Mouse (Mus musculus) layer of hippocampus, postnatal 10 days (tissue): ENCODE results near the gene Grk2. TPM values are rescaled to one million over a fixed set of nuclear protein-coding genes. Genes with fewer than 3 reads are reported as not detected.

Source experiments
- DNase-seq, 2 experiments: peaks; one replicate each; pipeline ENCODE4 v3.0.0; 2021; ENCODE audit warnings: low spot score in 2 of 2
- total RNA-seq, 2 experiments: library from RNA; stranded (reverse); gene quantifications; 2 replicates each; pipeline ENCODE4 v1.2.3; 2021

Grk2 gene
- total RNA-seq, 2 experiments from 2014 or later, result 141 to 147 TPM

DNA sequence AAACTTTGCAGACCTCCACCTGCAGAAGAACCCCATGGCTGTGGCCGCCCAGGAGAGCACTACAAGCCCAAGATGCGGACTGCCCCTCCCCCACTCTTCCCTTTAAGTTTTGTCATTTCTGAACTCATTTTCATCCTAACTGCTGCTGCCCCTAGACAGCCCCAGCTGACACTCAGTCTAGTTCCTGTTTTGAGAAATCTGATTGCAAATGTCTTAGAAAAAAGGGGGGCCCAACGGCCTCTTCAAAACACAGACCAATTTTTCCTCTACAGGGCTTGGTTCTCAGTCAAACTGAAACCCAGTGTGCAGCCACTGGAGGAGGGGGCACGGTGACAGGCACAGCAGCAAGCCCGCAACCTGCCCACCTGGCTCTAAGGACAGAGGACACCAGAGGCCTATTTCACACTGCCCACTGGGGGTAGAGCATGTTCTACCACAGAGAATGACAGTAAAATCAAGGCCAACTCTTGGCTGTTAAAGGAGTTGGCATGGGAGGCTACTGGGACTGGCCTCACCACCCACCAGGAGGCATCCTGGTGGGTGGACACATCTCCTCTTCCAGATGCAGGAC lies 1.7 kb downstream of the Grk2 start:
- no peak for DNase-seq

DNA sequence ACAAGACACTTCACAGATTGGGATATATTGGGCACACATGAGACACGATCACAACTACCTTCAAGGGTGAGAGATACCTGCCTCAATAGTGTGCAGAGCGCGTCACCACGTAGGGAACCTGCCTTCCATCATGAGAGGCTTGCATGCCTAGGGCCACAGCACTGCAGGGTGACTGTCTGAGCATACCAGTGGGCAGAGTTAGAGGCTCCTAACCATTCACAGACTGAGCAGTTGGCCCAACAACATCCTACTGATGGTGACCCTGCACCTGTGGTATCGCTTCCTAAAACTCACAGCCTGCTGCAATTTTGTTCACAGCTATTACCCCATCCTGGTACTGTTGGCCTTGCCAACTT lies 2.4 kb downstream of the Grk2 start:
- DNase-seq, result peak in 1 of 2 experiments; percentile 31

- peak; percentile 74 to 77 for DNase-seq
These were observed 2.9 kb downstream of the Grk2 start for GRCm38 (mm10) chr19:4302936-4303639.

GRCm38 (mm10) chr19:4301735-4302651 lies 4.0 kb downstream of the Grk2 start:
- DNase-seq, result peak; percentile 39 to 50

GRCm38 (mm10) chr19:4300852-4301734 lies 4.9 kb downstream of the Grk2 start:
- no peak for DNase-seq

GRCm38 (mm10) chr19:4300271-4300704 lies 5.7 kb downstream of the Grk2 start:
- DNase-seq, result peak in 1 of 2 experiments; percentile 27

DNA sequence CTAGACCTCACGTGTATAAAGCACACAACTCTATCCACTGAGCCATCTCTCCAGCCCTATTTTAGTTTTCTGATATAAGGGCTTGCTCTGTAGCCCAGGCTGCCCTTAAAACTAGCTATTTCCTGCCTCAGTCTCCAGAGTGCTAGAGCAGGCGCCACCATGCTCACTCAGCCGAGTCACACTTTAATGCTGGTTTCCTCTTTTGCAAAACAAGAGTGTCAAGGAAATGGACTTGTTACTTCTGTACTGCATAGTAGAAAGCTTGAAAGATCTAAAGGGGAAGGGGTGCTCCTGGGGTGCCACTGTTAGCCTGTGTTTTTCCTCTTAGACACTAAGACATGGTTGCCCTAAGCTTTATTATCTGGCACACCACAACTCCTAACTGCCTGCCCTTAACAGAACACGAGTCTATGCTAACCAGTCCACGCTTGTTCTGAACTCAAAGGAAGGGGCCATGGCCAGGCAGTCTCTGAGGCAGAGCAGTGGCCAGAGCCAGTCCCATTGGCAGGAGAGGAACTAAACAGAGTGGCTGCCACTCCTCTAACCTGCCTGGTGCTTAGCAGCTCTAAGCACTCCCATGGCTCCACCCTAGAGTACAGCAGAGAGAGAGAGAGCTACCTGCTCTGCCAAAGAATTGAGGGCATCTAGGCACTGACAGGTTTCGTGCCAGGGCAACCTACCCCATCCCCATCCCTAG lies 6.3 kb downstream of the Grk2 start:
- no peak for DNase-seq

DNA sequence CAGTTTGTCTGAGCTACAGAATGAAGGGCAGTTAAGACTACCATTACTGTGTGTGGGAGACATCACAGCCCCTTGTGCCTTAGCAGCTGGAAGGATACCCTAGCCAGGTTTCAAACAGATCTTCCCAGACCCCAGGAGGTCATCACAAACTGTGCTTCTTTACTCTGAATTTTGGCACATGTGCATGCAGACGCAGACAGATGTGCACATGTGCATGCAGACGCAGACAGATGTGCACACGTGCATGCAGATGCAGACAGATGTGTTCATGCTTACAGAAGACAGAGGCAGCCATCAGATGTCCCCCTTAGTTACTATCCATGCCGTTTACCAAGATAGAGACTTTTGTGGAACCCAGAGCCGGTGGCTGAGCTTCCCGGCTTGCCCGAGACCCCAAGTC lies 6.9 kb downstream of the Grk2 start:
- DNase-seq, result no peak

DNA sequence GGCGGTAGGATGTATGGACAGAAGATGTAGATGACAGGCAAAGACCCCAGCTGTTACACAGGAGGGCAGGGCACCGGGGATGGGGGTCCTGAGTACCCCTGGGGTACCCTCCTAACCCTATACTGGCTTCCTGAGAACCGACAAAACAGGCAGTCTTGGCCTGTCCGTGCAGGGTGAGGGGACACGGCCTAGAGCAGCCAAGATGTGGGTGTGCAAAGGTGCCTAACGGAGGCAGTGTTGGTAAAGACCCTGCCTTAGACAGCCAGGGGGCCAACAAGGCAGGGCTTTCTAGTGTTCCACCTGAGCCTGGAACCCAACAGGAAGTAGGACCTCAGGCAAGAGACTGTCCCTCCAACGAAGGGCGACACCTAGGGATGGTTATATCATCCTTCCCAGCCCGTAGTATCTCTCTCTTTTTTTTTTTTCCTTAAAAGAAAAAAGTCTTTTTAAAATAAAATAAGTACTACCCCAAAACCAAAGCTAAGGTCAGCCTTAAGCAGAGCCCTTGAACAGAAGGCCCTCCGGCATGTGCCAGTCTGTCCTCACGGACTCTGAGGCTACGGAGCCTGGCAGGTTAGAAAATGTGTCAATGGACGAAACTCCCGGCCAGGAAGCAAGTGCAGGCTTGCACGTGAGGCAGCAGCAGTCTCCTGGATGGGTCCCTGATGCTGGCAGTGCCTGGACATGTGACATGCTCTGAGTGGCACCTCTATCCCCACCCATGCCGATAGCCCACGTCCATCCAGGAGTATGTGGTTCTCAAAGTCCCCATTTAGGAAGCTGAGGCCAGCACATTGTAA lies 7.5 kb downstream of the Grk2 start:
- no peak for DNase-seq

DNA sequence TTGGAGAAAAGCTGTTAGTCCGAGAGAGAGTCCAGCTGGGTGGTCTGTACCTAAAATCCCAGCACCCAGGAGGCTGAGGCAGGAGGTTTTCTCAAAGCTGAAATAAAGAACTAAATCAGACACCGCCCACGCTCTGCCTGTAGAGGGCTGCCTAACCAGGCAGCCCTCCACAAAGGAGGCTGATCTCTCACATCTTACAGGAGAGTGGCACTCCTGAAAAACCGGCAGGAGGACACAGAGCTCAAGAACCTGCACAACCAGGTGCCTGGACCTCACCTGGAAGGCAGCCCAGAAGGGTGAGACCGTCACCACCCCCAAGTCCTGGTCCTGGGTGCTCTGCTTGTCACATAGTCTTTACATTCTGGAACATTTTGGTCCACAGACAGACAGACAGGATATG lies 8.2 kb downstream of the Grk2 start:
- DNase-seq, result no peak

DNA sequence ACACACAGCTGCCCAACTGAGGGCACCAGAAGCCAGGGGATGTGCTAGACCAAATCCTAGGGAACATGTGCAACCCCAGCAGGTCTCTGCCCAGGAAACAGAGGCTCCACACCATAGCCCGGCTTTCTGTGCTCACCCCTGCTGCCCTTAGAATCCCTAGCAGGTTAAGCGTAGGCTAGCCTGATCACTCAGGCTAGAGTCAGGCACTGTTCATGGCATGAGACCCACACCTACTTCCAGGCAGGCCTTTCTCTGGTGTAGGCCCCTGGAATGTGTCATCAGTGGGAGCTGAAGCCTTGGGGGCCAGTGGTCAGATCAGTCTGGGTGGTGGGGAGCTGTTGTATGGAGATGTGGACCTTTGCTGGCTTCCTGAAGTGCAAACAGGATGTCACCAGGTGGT lies 9.4 kb downstream of the Grk2 start:
- DNase-seq, result no peak

GRCm38 (mm10) chr19:4295391-4295790 lies 10.6 kb downstream of the Grk2 start:
- DNase-seq, result no peak

- peak in 1 of 2 experiments; percentile 47 for DNase-seq
These were observed 11.5 kb downstream of the Grk2 start for GRCm38 (mm10) chr19:4294381-4295097.

- DNase-seq, result no peak
These were observed 14.9 kb downstream of the Grk2 start for GRCm38 (mm10) chr19:4291161-4291560.

GRCm38 (mm10) chr19:4290749-4291148 lies 15.3 kb downstream of the Grk2 start:
- no peak for DNase-seq

DNA sequence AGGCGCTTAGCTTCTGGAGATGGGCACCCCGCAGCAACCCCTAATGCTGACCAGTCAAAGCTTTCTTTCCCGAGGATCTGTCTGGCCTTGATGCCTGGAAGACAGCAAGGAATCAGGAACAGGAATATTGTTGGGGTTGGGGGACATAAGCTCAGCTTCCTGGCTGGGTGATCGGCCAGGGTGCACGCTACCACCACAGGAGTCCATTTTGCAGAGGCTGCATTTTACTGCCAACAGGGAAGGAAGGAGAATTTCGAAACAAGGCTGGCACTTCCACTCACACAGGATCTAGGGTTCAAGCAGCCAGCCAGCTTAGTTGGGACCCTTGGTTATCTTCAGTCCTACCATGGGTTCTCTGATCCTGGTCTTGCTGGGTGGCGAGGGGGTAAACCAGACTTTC lies 22.4 kb downstream of the Grk2 start:
- no peak for DNase-seq

DNA sequence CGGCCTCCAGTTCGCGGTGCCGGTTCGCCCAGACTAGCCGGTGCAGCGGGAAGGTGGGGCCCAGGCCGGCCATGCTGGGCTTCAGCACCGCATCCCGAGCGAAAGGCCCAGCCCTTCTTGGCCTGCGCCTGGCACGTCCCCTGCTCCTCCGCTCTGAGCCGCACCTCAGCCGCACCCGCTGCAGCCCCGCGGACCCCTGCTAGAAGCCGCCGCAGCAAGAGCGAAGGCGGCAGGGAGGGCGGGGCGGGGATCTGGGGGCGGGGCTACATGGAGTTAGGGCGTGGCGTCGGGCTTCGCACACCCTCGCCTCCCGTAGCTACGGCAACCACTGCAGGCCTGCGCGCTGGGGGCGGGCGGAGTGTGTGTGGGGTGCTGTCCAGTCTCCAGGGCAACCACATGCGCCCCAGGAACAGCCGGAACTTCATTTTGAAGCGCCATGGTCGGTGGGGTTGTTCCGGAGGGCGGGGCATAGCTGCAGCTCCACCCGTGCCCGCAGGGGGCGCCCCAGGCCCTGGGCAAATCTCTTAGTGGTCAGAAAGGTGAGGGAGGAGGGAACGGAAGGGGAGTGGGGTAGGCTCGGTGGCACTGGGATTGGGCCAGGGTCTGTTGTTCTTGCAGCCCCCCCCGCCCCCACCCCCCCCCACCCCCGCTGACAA lies 23.0 kb downstream of the Grk2 start, which contains the start of gene Ankrd13d:
Gene Ankrd13d, minus strand, starts transcription at position 240 of the 656 bp plus-strand sequence.
- DNase-seq, result peak; percentile 94 to 95

GRCm38 (mm10) chr19:4280425-4280824 lies 25.6 kb downstream of the Grk2 start:
- DNase-seq, result no peak
